In the genomic region with DNA sequence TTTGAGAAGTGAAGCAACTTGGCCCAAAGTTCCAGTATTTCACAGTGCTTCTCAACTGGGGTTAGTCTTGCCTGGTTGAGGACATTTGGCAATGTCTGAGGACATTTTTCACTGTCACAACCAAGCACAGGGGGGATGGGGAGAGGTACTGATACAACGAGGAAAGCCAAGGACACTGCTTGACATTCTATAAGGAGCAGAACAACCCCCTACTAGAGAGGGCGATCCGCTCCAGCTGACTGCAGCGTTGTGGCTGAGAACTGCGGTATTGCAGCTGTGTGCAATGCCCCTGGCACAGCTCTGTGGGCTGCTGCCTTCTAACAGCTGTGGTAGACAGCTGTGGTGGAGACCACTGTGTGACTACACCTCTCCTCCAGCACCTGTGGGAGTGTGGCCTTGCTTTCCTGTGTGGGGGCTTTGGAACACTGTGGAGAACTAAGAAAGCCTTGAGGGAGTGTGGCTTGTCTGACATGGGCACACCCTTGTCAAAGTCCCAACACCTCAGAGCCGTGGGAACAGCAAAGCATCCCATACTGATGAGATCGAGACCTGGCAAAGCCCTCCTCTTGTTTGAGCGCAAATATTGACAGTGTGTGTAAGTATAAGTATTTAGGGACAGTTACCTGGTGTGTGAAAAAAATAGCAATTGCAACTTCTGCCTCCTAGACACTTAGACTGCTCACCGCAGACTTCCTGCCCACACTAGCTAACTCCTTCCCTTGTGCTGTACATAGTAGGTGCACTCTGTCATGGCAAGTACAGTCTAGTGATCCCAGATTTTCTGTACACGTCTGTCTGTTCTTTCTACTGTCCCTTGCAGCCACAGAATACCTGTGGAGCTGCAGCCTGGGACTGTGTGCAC, we compare ENCODE assay signal across 7 mouse cellular contexts.
DNase-seq lines count a peak whose midpoint lies in the region; ATAC-seq and TF ChIP-seq lines count a peak whose summit lies in the region.

No protein-coding gene starts in this region.

- H3K27ac ChIP-seq in layer of hippocampus, adult 2 months: peak overlapping the region; percentile 71; the same call in 1 of the 2 replicates
- H3K27ac ChIP-seq in cortical plate, adult 2 months (ENCODE audit: insufficient read depth, low read length): peak overlapping the region; percentile 2; the same call in 1 of the 2 replicates
- peak overlapping the region; percentile 58 for H3K27ac ChIP-seq in liver, embryonic 15.5 days (replicated peaks)

- peaks cover 5% of the 10 kb centered on the region; the same call in 1 of the 2 replicates for H3K4me1 ChIP-seq in cortical plate, adult 2 months (ENCODE audit: control insufficient read depth, insufficient read depth, low read length)
- no peaks in the 10 kb centered on the region for H3K4me1 ChIP-seq in liver, embryonic 15.5 days (replicated peaks)

- no peaks in the 10 kb centered on the region for H3K36me3 ChIP-seq in liver, embryonic 15.5 days (replicated peaks)

- H3K27me3 ChIP-seq in liver, embryonic 15.5 days: no peaks in the 10 kb centered on the region

- H3K9ac ChIP-seq in liver, embryonic 15.5 days: no peak overlapping the region

- peak; percentile 37; the same call in 1 of the 2 replicates for ATAC-seq in liver, embryonic 15.5 days (ENCODE audit: insufficient read depth)
- ATAC-seq in neutrophil, adult 5-6 weeks (ENCODE audit: extremely low read depth, insufficient number of reproducible peaks, low FRiP score, poor library complexity, severe bottlenecking): peak; percentile 76

- DNase-seq in layer of hippocampus, adult 2 months (ENCODE audit: low spot score in 2 of 2): no peak
- DNase-seq in layer of hippocampus, postnatal 10 days (ENCODE audit: low spot score in 2 of 2): no peak
- DNase-seq in retina, embryonic 14.5 days (ENCODE audit: low spot score): no peak
- DNase-seq in left cerebral cortex, adult 11 months (ENCODE audit: low spot score): no peak

- TF ChIP-seq CTCF in layer of hippocampus, adult 2 months (conservative IDR thresholded peaks at IDR 0.05): no peak
- TF ChIP-seq CTCF in cortical plate, adult 2 months (IDR thresholded peaks at IDR 0.05; ENCODE audit: extremely low read depth, insufficient read depth, low read length): no peak

- no peak for TF ChIP-seq POLR2A in cortical plate, adult 2 months (IDR thresholded peaks at IDR 0.05; ENCODE audit: extremely low read depth, insufficient read depth, low read length)

- peak overlapping the region; percentile 25 for H3K4me2 ChIP-seq in liver, embryonic 15.5 days

- no peaks in the 10 kb centered on the region for H3K9me3 ChIP-seq in liver, embryonic 15.5 days (replicated peaks)

- 32% methylated on average over 10 of the region's 10 CpGs for WGBS in liver, embryonic 15.5 days (ENCODE audit: insufficient replicate concordance)

- H3K4me3 ChIP-seq in layer of hippocampus, adult 2 months: no peak overlapping the region
- H3K4me3 ChIP-seq in cortical plate, adult 2 months (ENCODE audit: insufficient read depth, low read length): no peak overlapping the region
- no peak overlapping the region for H3K4me3 ChIP-seq in liver, embryonic 15.5 days (replicated peaks)

Comparison
In these comparisons a context has a peak if more than half of its experiments do, and no peak if none do; other contexts are left out.
1. H3K27ac ChIP-seq: peak in every context shown above with its lines; median percentile 71 in layer of hippocampus, adult 2 months; 58 in liver, embryonic 15.5 days; 2 in cortical plate, adult 2 months.